9 mouse cellular contexts compared by ENCODE assay signal in genomic region chr9:95675064-95675699, GRCm38 (mm10). TPM values are rescaled to one million over a fixed set of nuclear protein-coding genes. Genes with fewer than 3 reads are reported as not detected.
DNase-seq lines count a peak whose midpoint lies in the region; ATAC-seq lines count a peak whose summit lies in the region.
"Had no signal": no experiment of that assay in that cellular context is flagged by ENCODE, and none has a peak within 500 bp of the region (broad histone marks: within the 10 kb centered on the region; RNA-seq: fewer than 3 reads in every experiment).

No protein-coding gene starts in this region.

- no peak for ATAC-seq in kidney, embryonic 14.5 days (ENCODE audit: low FRiP score, low TSS enrichment)
- ATAC-seq in CD4-positive, CD25-positive, alpha-beta regulatory T cell, adult 4 months, result no peak
- ATAC-seq in liver, embryonic 11.5 days (replicated peaks; ENCODE audit: low FRiP score), result no peak

- H3K9me3 ChIP-seq in kidney, embryonic 14.5 days (ENCODE audit: control insufficient read depth, low read length), result no peaks in the 10 kb centered on the region
- H3K9me3 ChIP-seq in liver, embryonic 11.5 days (ENCODE audit: control insufficient read depth, low read length), result 0 out of 2 replicates have a peak, but pooled peaks cover 2% of the 10 kb centered on the region

- H3K36me3 ChIP-seq in kidney, embryonic 14.5 days (ENCODE audit: control insufficient read depth, insufficient read depth, low read length), result no peaks in the 10 kb centered on the region
- H3K36me3 ChIP-seq in liver, embryonic 11.5 days (ENCODE audit: control insufficient read depth, insufficient read depth, low read length), result no peaks in the 10 kb centered on the region

- no peak overlapping the region for H3K9ac ChIP-seq in kidney, embryonic 14.5 days (ENCODE audit: low read depth, low read length)
- H3K9ac ChIP-seq in liver, embryonic 11.5 days (ENCODE audit: low read depth, low read length), result no peak overlapping the region

- no peaks in the 10 kb centered on the region for H3K4me1 ChIP-seq in kidney, embryonic 14.5 days (ENCODE audit: control insufficient read depth, insufficient read depth, low read length)
- H3K4me1 ChIP-seq in liver, embryonic 11.5 days (replicated peaks; ENCODE audit: control insufficient read depth, insufficient read depth, low read length), result no peaks in the 10 kb centered on the region

- H3K4me2 ChIP-seq in kidney, embryonic 14.5 days (replicated peaks; ENCODE audit: low read depth, low read length), result no peak overlapping the region
- H3K4me2 ChIP-seq in liver, embryonic 11.5 days, result no peak overlapping the region

- H3K4me3 ChIP-seq in kidney, embryonic 14.5 days (ENCODE audit: low read length), result no peak overlapping the region
- H3K4me3 ChIP-seq in liver, embryonic 11.5 days (ENCODE audit: low read depth, low read length), result no peak overlapping the region

- H3K27me3 ChIP-seq in kidney, embryonic 14.5 days (ENCODE audit: control insufficient read depth, insufficient read depth, low read length), result no peaks in the 10 kb centered on the region
- no peaks in the 10 kb centered on the region for H3K27me3 ChIP-seq in liver, embryonic 11.5 days (replicated peaks; ENCODE audit: control insufficient read depth, insufficient read depth, low read length)

- no peak overlapping the region for H3K27ac ChIP-seq in kidney, embryonic 14.5 days (ENCODE audit: low read depth, low read length)
- no peak overlapping the region for H3K27ac ChIP-seq in liver, embryonic 11.5 days (ENCODE audit: low read depth, low read length)
- H3K27ac ChIP-seq: macrophage had no signal

- WGBS in kidney, embryonic 14.5 days, result 90% methylated on average over 9 of the region's 9 CpGs
- WGBS in liver, embryonic 11.5 days, result 77% methylated on average over 9 of the region's 9 CpGs

- peak; percentile 84 for DNase-seq in kidney, adult 18-20 months
- DNase-seq in adrenal gland, postnatal 36 days, result peak; percentile 21 to 53
- DNase-seq in frontal cortex, postnatal 36 days (ENCODE audit: low spot score in 2 of 2), result peak; percentile 6 to 28
- peak; percentile 91 for DNase-seq in kidney, adult 9 months
- DNase-seq in lung, postnatal 4 days, result peak; percentile 47 to 74
- DNase-seq in liver, embryonic 11.5 days (ENCODE audit: low spot score), result no peak

RNA-seq across cellular contexts. Expression of gene Pcolce2, which starts 37.8 kb away (rescaled TPM):
- polyA plus RNA-seq in kidney, embryonic 14.5 days (2014; fragmentation: Nextera tagmentation; extraction: Ambion mirVana), result 1.5 and 1.6 TPM in 2 replicates
- total RNA-seq in adrenal gland, postnatal 36 days (2021), result 1 to 10 TPM; 5.8 to 6.1 TPM
- polyA plus RNA-seq in CD4-positive, CD25-positive, alpha-beta regulatory T cell, adult 4 months (2017; shearing (Covaris generic)), result under 1 TPM in 1 of 2 experiments, not detected in 1; 0.32 TPM
- 14.0 and 15.1 TPM in 2 replicates for polyA plus RNA-seq in liver, embryonic 11.5 days (2014; fragmentation: Nextera tagmentation; extraction: Ambion mirVana)
